Mouse (Mus musculus) stomach, embryonic 15.5 days (tissue): ENCODE data around the gene Acacb. TPM values are rescaled to one million over a fixed set of nuclear protein-coding genes. Genes with fewer than 3 reads are reported as not detected.

Experiments
- ATAC-seq: fragments of 200-750 bp; cut with Nextera tagmentation; 2 replicates; pipeline ENCODE4 v1.8.0; 2017; ENCODE audit warnings: low read depth, moderate number of reproducible peaks, moderate TSS enrichment; ENCODE audit not compliant: insufficient read depth, low FRiP score
- H3K27ac ChIP-seq: fragments of 300-500 bp; sonication (generic); 2 replicates; pipeline ENCODE4 v1.5.1; 2015; ENCODE audit warnings: mild to moderate bottlenecking, inconsistent platforms
- H3K27me3 ChIP-seq: fragments of 300-500 bp; sonication (generic); replicated peaks from 2 replicates; pipeline ENCODE4 v1.6.1; 2015; ENCODE audit warnings: inconsistent platforms
- H3K36me3 ChIP-seq: fragments of 300-500 bp; sonication (generic); 2 replicates; pipeline ENCODE4 v1.6.1; 2015; ENCODE audit warnings: inconsistent platforms
- H3K4me1 ChIP-seq: fragments of 300-500 bp; sonication (generic); 2 replicates; pipeline ENCODE4 v1.6.1; 2015; ENCODE audit warnings: inconsistent platforms
- H3K4me2 ChIP-seq: fragments of 300-500 bp; sonication (generic); 2 replicates; pipeline ENCODE4 v1.6.1; 2015; ENCODE audit warnings: mild to moderate bottlenecking, inconsistent platforms
- H3K4me3 ChIP-seq: fragments of 300-500 bp; sonication (generic); replicated peaks from 2 replicates; pipeline ENCODE4 v1.5.1; 2015; ENCODE audit warnings: inconsistent platforms
- H3K9ac ChIP-seq: fragments of 300-500 bp; sonication (generic); 2 replicates; pipeline ENCODE4 v1.6.1; 2015; ENCODE audit warnings: inconsistent platforms
- H3K9me3 ChIP-seq: fragments of 300-500 bp; sonication (generic); 2 replicates; pipeline ENCODE4 v1.6.1; 2016; ENCODE audit warnings: inconsistent platforms
- WGBS: fragments of 180-500 bp; shearing (Covaris S2); methylation state at CpG from one replicate; pipeline ENCODE4 v1.1.7; 2015; 5-methylcytosine and 5-hydroxymethylcytosine counted together
- polyA plus RNA-seq: library from polyadenylated mRNA; unstranded; fragments of >200 nt; fragmentation: Nextera tagmentation; extraction: Ambion mirVana; gene quantifications from 2 replicates; pipeline ENCODE4 v1.2.1, GENCODE M21; 2015

The Acacb gene
- polyA plus RNA-seq, 1 experiment from 2014 or later = 2.1 TPM

DNA sequence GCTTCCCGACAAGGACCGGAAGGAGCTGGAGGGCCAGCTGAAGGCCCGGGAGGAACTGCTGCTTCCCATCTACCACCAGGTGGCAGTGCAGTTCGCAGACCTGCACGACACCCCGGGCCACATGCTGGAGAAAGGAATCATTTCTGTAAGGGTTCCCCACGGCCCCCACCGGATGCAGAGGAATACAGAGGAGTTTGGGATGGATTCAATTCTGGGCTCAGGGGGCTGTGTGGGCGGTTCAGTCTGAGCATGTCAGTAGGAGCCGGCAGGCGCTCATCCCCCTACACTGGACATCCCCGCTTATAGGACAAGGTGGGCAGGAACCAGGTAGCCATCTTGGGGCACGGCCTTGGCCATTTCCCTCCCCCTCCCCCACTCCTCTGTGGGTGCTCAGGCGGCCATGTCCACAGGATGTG is 101.8 kb downstream of the Acacb start:
- Histone ChIP-seq H3K36me3 (no peaks in the 10 kb centered on the region), H3K27me3 (no peaks in the 10 kb centered on the region), H3K4me3 (no peak overlapping the region), H3K9ac (no peak overlapping the region), H3K4me2 (peak overlapping the region; percentile 34), H3K4me1 (no peaks in the 10 kb centered on the region), H3K9me3 (no peaks in the 10 kb centered on the region), H3K27ac (no peak overlapping the region)
- peak; percentile 38; the same call in 1 of the 2 replicates for ATAC-seq
- 14% methylated on average over 14 of the region's 14 CpGs for WGBS

DNA sequence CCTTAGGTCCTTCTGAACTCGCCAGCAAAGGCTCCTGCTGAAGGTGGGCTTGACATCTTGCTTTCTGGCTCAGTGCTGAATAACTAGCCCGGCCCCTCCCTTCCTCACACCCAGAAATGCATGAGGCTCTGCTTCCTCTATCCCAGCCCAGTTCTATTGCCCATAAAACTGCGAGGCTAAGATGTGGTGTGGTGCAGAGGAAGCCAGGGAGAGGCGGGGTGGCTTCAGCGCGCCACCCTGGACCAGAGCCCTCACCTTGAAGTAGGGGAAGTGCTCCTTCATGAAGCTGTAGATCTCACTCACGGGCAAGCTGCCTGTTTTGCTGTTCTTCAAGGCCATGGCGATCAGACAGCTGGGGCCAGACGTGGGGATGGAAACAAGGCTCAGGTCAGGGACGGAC is 113.2 kb downstream of the Acacb start:
- Histone ChIP-seq H3K27ac (no peak overlapping the region), H3K9ac (no peak overlapping the region), H3K36me3 (no peaks in the 10 kb centered on the region), H3K27me3 (no peaks in the 10 kb centered on the region), H3K9me3 (no peaks in the 10 kb centered on the region), H3K4me1 (no peaks in the 10 kb centered on the region), H3K4me3 (no peak overlapping the region), H3K4me2 (no peak overlapping the region)
- 61% methylated on average over 10 of the region's 10 CpGs for WGBS
- no peak for ATAC-seq

- H3K9me3 ChIP-seq = no peaks in the 10 kb centered on the region
- H3K4me1 ChIP-seq = no peaks in the 10 kb centered on the region
- H3K9ac ChIP-seq = no peak overlapping the region
- no peaks in the 10 kb centered on the region for H3K27me3 ChIP-seq
- H3K4me3 ChIP-seq = no peak overlapping the region
- ATAC-seq = no peak
- no peaks in the 10 kb centered on the region for H3K36me3 ChIP-seq
- no peak overlapping the region for H3K27ac ChIP-seq
- H3K4me2 ChIP-seq = no peak overlapping the region
These were observed 115.2 kb downstream of the Acacb start for GRCm38 (mm10) chr5:114261494-114261893.

- Histone ChIP-seq H3K27ac (no peak overlapping the region), H3K36me3 (no peaks in the 10 kb centered on the region), H3K4me3 (no peak overlapping the region), H3K27me3 (no peaks in the 10 kb centered on the region), H3K9me3 (no peaks in the 10 kb centered on the region), H3K9ac (no peak overlapping the region), H3K4me2 (no peak overlapping the region), H3K4me1 (no peaks in the 10 kb centered on the region)
- no peak for ATAC-seq
- WGBS = 75% methylated on average over 8 of the region's 8 CpGs
These were observed 117.7 kb downstream of the Acacb start for GRCm38 (mm10) chr5:114264030-114264459.

DNA sequence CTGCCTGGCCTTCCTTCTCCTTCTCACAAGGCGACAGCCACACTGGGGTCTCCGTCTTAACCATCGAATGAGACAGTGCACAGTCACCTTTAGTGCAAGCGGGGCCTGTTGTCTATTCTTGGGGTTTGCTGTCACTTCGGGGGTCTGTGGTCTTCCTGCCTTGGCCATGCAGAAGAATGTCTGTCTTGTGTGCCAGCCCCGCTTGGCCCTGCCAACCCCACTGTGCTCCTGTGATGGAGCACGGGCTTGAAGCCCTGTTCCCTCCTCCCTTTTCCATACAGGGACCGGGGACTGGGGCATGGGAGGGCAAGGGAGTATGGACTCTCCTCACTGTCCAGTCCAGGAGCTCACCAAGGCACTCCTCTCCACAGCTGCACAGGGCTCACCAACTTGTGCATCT is 118.5 kb downstream of the Acacb start:
- Histone ChIP-seq H3K4me1 (no peaks in the 10 kb centered on the region), H3K9me3 (no peaks in the 10 kb centered on the region), H3K27ac (no peak overlapping the region), H3K27me3 (no peaks in the 10 kb centered on the region), H3K9ac (no peak overlapping the region), H3K4me2 (no peak overlapping the region), H3K36me3 (no peaks in the 10 kb centered on the region), H3K4me3 (no peak overlapping the region)
- no peak for ATAC-seq
- 80% methylated on average over 8 of the region's 8 CpGs for WGBS

DNA sequence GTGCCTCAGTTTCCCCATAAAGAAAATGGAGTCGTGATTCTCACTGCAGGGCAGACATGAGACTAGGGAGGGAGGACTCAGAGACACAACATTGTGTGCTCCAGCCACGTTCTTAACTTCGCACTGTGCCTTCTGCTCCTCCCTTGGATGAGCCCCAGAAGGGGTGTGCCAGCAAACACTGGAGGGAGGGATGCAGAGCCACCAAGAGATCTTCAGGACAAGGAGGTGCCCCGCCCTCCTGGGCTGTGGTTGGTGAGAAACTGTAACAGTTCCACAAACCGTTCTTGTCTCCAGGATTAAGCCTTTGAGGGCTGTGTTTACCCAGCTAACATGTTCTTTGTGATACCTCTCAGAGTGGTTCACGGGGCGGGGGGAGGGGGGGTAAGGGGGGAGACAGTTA is 122.3 kb downstream of the Acacb start:
- peak; percentile 62 for ATAC-seq

GRCm38 (mm10) chr5:114269499-114269898 is 123.2 kb downstream of the Acacb start:
- Histone ChIP-seq H3K4me2 (no peak overlapping the region), H3K36me3 (no peaks in the 10 kb centered on the region), H3K4me1 (peaks cover 18% of the 10 kb centered on the region), H3K27ac (no peak overlapping the region), H3K4me3 (no peak overlapping the region), H3K9me3 (no peaks in the 10 kb centered on the region), H3K27me3 (peaks cover 32% of the 10 kb centered on the region), H3K9ac (no peak overlapping the region)
- ATAC-seq = no peak
- WGBS = 58% methylated on average over 7 of the region's 7 CpGs

More for the DNA sequence above, 122.3 kb downstream of the Acacb start:
- WGBS = 24% methylated on average over 7 of the region's 7 CpGs
- Histone ChIP-seq H3K27me3 (peaks cover 23% of the 10 kb centered on the region), H3K4me2 (no peak overlapping the region), H3K9ac (no peak overlapping the region), H3K4me1 (peaks cover 10% of the 10 kb centered on the region), H3K9me3 (no peaks in the 10 kb centered on the region), H3K27ac (no peak overlapping the region), H3K36me3 (no peaks in the 10 kb centered on the region), H3K4me3 (no peak overlapping the region)

DNA sequence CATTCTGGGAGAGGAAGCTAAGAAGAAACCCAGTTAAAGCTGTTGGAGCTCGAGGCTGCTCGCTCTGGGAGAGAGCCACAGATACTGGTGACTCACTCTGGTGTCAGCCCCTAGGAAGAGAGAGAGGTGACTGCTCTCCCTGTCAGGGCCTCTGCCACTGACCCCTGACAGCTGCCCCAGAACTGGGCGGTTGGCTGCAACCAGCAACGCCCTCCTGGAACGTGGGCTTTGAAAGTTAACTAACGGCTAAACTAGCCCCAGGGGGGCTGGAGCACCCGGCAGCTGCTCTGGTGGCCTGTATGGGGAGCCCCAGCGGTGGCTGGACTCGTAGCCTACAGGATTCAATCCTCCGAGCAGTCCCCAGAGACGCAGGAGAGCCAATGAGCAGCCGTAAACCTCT is 123.6 kb downstream of the Acacb start:
- WGBS = 20% methylated on average over 12 of the region's 12 CpGs
- Histone ChIP-seq H3K4me1 (peaks cover 18% of the 10 kb centered on the region), H3K27me3 (peaks cover 36% of the 10 kb centered on the region), H3K27ac (no peak overlapping the region), H3K4me2 (no peak overlapping the region), H3K36me3 (no peaks in the 10 kb centered on the region), H3K4me3 (no peak overlapping the region), H3K9me3 (no peaks in the 10 kb centered on the region), H3K9ac (no peak overlapping the region)
- ATAC-seq = no peak

GRCm38 (mm10) chr5:114273693-114274402 is 127.5 kb downstream of the Acacb start, which contains the start of gene Foxn4:
Foxn4 (minus strand) TSS chr5:114273807.
- Histone ChIP-seq H3K4me2 (peak within 1 kb of the TSS; percentile 66), H3K9me3 (no peaks in the 10 kb centered on the region), H3K27ac (no peak within 1 kb of the TSS), H3K4me3 (peak within 1 kb of the TSS; percentile 38), H3K27me3 (peaks cover 57% of the 10 kb centered on the region), H3K9ac (no peak within 1 kb of the TSS), H3K36me3 (no peaks in the 10 kb centered on the region), H3K4me1 (peaks cover 18% of the 10 kb centered on the region)
- ATAC-seq = no peak
- WGBS = under 1% methylated on average over 50 of the region's 56 CpGs

GRCm38 (mm10) chr5:114275339-114275738 is 129.0 kb downstream of the Acacb start:
- H3K27ac ChIP-seq = no peak overlapping the region
- WGBS = 24% methylated on average over 8 of the region's 8 CpGs

GRCm38 (mm10) chr5:114275991-114276390 is 129.7 kb downstream of the Acacb start:
- H3K27me3 ChIP-seq = peaks cover 57% of the 10 kb centered on the region
- peaks cover 15% of the 10 kb centered on the region for H3K4me1 ChIP-seq
- WGBS = 28% methylated on average over 16 of the region's 16 CpGs
- no peaks in the 10 kb centered on the region for H3K9me3 ChIP-seq
- H3K4me3 ChIP-seq = no peak overlapping the region
- no peak overlapping the region for H3K4me2 ChIP-seq
- no peak overlapping the region for H3K27ac ChIP-seq
- no peaks in the 10 kb centered on the region for H3K36me3 ChIP-seq
- no peak for ATAC-seq
- no peak overlapping the region for H3K9ac ChIP-seq

More at GRCm38 (mm10) chr5:114275339-114275738, 129.0 kb downstream of the Acacb start:
- H3K36me3 ChIP-seq = no peaks in the 10 kb centered on the region
- no peak overlapping the region for H3K9ac ChIP-seq
- H3K27me3 ChIP-seq = peaks cover 57% of the 10 kb centered on the region
- H3K4me2 ChIP-seq = no peak overlapping the region
- no peaks in the 10 kb centered on the region for H3K9me3 ChIP-seq
- no peak for ATAC-seq
- H3K4me1 ChIP-seq = peaks cover 15% of the 10 kb centered on the region
- no peak overlapping the region for H3K4me3 ChIP-seq

DNA sequence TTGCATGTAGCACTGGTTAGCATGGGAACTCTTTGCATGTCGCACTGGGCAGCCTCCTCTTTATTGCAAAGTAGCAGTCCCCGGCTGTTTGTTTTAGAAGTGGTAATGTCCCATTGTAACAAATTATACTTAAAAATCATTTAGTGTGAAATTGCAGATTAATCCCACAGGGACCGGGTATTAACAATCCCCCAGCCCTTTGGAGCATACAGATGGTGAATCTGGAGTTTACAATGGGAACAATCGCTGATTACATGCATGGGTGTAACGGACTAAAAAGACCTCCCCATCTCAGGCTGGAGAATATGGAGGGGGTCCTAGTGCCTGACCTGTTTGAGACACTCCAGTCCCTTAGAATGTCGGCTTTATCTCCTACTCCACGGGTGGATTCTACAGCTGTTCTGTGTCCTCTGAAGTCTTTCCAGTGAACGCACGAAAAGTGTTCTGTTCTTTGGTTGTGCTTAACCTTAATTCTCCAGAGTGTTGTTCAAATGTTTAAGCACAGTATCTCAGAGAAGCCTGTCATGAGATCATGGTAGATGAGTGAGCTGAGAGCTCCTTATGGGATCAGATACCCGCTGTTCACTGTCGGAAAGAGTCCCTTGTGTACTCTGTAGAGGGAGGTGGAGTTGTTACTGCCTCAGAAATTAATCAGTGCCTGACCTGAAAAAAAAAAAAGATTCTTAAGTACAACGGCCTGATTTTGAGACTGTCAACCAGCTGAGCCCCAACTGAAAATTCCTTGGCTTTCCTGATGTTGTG is 133.2 kb downstream of the Acacb start:
- H3K9ac ChIP-seq = no peak overlapping the region
- no peak overlapping the region for H3K27ac ChIP-seq
- no peaks in the 10 kb centered on the region for H3K4me1 ChIP-seq
- no peak for ATAC-seq
- H3K36me3 ChIP-seq = no peaks in the 10 kb centered on the region
- H3K27me3 ChIP-seq = peaks cover 25% of the 10 kb centered on the region
- H3K4me3 ChIP-seq = no peak overlapping the region
- H3K4me2 ChIP-seq = no peak overlapping the region
- no peaks in the 10 kb centered on the region for H3K9me3 ChIP-seq
- WGBS = 44% methylated on average over 12 of the region's 12 CpGs
